Mouse (Mus musculus): ENCODE results near the gene 4930578G10Rik. TPM values are rescaled to one million over a fixed set of nuclear protein-coding genes. Genes with fewer than 3 reads are reported as not detected.
"Not testable (repeated sequence)": the region's sequence is repeated elsewhere in the genome, so short reads cannot be mapped to it uniquely, and the experiment has no call there.

The 4930578G10Rik gene
- not detected for polyA plus RNA-seq (2017; shearing (Covaris generic))

DNA sequence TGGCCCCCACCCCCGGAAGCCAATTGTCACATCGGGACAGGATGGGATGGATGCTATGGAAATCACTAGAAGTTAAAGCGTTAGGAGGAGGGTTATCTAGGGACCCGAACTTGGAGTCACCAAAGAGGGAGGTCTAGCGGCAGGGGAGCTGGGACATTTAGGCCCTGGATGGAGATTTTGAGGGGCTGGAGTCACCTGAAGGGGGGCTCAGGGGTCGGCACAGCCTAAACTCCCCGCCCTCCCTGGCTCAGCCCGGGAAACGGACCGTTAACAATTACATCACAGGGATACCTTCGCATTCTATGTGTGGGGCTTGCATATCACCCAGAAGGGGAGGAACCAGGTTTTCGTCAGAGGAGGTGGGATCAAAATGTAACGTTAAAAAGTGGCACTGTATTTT, at the start of gene 4930578G10Rik:
TSS of gene 4930578G10Rik (plus strand) at position 301 of the 400 bp plus-strand sequence.
- not testable (repeated sequence) for ATAC-seq

DNA sequence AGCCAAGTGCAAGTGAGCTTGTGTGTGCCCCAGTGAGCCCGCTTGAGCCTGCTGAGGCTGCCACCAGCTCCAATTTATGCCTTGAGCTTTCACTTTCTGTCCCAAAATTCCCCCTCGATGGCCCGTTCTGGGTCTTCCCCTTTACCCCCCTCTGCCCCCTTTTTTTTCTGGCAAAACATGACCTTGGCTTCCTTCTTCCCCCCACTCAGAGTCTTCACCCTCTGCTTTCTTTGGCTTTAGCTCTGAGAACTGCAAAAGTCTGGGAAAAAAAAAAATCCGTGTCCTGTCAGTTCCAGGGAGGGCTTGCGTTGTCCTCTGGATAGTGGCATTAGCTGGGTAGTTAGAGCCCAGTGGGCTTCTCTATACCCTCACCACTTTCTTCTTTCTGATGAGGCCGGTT, 21.1 kb downstream of the 4930578G10Rik start, which contains the start of gene Ccl19:
TSS of gene Ccl19 (minus strand) at position 101 of the 400 bp plus-strand sequence.
- ATAC-seq, result not testable (repeated sequence)

DNA sequence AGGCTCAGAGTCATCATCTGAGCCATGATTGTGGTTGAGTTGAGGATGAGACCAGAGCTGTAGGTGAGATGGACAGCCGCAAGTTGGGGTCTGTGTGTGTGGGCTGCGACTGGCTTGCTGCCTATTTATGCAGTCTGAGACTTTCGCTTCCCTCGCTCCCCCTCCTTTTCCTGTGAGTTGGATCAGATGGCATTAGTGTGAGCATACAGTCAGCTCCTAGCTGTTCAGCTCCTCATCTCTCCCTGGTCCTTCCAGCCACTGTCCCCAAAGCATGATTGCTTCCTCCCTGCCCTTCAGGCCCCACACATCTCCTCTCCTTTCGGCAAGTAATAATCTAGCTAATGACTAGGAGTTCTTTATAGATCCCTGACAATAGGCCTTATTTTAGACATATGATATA, 38.5 kb downstream of the 4930578G10Rik start, which contains the start of gene Ccl21a:
TSS of gene Ccl21a (minus strand) at position 101 of the 400 bp plus-strand sequence.
- not testable (repeated sequence) for ATAC-seq

DNA sequence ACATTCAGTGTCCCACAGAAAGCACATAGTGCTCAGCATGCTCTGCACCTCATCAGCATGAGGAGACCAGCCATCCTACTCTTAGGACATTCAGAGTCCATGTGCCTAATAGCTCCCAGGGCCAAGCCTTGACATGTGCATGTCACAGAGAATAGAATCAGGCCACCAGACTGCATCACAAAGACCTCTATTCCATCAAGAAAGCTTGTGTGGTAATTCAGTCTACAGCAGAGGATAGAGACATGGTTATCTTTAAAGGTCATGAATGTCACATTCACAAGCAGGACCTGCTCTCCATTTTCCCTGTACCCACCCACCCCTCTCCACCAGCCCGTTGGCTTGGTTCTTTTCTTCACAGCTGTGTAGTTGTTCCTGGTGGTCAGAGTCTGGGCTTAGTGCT, 118.4 kb downstream of the 4930578G10Rik start, which contains the start of gene Fam205a1:
TSS of gene Fam205a1 (minus strand) at position 101 of the 400 bp plus-strand sequence.
- not testable (repeated sequence) for ATAC-seq

DNA sequence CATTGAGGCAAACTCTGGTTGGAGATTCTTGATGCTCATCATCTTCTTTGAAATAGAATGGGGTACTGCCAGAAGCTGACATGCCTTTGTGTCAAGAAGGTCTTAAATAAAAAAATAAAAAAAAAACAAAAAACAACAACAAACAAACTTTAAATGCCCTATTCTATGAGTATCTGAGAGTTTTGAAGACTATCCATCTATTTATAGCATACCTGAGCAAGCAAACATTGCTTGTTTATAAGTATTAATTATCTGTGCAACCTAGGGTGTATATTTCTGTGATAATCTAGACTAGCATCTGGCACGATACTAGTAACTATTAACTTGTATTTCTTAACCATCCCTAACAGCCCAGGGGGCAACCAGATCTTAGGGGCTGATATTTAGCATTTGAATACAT, 121.3 kb downstream of the 4930578G10Rik start, which contains the start of gene Gm12394:
TSS of gene Gm12394 (minus strand) at position 101 of the 400 bp plus-strand sequence.
- not testable (repeated sequence) for ATAC-seq

DNA sequence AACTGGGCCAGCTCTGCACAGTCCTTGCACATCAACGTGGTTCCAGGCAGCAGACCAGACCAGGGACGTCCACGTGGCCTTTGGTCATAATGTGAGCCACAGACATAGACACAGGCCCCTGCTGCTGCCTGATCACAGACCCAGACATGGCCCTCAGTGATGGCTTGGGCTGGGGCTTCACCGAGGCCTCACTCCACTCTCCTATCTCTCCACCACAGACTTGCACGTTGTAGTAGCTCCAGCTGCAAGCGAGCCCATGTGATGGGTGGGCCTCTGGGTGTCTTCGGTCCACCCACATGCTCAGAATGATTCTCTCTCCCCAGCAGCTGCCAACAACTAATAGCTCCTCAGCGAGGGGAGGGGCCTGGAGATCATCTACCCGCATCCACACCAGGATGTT, 125.1 kb downstream of the 4930578G10Rik start:
- ATAC-seq, result not testable (repeated sequence)

DNA sequence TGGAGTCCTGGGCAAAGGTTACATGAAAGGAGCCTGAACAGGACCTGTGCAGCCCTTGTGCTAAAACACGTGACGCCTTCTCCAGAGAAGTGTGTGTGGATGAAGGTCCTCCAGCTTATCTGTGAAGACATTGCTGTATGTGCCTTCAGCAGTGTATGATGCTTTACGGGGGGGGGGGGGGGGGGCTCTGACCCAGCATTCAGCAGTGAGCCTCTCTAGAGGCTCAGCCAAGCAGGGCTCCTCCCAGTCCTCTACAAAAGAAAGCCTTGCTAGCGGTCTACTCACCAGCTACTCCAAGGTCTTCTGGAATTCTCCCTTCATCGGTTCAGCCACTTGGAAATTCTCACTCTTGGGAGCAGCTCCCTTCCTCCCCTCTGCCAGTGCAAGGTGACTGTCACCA, 128.1 kb downstream of the 4930578G10Rik start:
- not testable (repeated sequence) for ATAC-seq

DNA sequence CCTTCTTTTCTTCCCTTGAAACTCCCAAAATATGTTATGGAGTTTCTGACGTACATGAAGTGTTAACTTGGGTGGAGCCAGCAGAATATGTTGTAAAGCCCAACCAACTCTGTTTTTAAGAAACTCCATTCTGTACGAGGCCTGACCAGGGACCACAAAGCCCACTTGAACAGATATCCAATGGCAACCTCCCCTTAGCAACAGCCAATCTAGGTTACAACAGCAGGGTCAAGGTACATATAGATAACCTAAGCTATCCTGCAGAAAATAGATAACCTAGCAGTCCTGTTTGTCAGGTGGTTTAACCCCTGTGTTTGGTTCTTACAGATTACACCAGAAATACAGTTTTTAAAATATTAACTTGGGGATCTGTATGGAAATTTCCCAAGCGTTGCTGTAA, 132.0 kb downstream of the 4930578G10Rik start:
- no peak for ATAC-seq

DNA sequence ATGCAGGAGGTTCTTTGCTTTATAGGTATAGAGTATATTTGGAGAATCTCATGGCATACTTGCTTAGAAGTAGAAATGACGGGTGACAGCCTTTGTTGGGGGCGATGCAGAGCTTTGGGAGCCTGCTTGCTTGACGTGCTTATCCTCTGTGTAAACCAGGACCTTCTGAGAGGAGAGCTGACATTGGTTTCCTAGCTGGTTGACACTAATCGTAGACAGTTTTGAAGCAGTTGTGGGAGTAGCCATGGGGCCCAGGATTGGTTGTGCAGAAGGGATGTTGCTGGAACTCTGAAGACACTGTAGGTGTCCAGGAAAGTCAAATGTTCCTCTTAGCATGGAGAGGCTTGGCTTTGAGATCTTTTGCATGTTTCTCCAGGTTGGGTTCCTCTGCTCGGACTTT, 132.8 kb downstream of the 4930578G10Rik start:
- ATAC-seq, result no peak

DNA sequence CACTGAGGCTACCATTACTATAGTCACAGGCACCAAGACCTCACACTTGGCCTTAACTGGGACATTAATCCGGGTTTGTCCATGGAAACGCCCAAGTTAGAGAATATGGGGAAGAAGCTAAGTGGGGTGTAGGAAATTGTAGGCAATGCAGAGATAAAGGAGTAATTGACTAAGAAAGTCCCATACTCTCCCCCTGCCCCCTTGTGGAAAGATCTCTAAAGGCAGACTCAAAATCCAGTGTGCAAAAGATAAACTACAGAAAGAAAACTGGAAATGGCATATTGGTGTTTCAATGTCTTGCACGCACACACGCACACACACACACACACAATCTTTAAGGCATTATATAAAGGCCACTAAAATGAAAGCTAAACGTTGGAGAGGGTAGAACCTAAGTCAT, 135.4 kb downstream of the 4930578G10Rik start:
- ATAC-seq, result no peak

DNA sequence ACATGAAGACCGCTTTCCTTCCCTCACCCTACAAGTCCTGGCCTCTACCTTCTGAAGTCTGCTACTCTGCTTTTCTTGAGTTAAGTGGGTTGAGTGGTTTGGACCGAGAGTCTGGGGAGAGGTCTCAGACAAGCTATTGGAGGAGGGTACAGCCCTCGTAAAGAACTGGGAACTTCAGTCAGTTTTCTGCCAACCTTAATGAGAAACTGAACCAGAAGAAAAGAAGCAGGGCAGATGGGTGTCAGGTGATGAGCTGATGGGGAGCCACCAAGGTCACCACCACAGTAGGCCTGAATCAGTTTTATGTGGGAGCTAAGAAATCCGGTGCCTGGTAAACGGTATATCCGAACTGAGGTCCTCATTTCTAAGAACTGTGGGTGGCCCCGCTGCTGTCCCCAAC, 136.8 kb downstream of the 4930578G10Rik start:
- ATAC-seq, result no peak

DNA sequence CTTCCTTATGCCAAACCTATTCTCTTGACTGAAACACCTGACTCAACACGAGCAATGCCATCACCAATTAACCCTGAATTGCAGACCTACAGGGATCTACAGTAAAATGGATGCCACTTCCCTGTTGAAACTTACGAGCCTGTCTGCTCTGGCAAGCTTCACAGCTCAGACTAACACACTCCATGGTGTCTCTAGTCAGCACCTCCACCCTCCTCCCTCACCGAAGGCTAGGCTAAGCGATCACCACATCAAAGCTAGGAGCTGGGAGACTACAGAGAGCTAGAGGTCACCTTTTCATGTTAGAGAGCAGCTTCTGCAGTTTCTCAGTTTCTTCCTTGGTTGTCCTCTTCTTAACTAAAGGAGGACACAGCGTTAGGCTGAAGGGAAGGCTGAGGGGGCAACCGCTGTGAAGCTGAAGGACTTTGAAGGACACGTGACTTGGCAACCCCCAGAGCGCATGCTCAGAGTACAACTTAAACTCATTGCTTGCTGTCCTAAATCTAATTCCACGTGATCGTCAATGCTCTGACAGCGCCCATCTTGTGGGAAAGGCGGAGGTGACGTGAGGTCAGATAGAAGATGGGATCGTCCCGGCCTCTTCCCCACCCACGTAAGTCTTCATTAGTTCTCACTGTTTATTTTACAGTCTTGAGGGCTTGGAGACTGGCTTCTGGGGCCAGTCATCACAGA, 137.5 kb downstream of the 4930578G10Rik start:
- no peak for ATAC-seq

DNA sequence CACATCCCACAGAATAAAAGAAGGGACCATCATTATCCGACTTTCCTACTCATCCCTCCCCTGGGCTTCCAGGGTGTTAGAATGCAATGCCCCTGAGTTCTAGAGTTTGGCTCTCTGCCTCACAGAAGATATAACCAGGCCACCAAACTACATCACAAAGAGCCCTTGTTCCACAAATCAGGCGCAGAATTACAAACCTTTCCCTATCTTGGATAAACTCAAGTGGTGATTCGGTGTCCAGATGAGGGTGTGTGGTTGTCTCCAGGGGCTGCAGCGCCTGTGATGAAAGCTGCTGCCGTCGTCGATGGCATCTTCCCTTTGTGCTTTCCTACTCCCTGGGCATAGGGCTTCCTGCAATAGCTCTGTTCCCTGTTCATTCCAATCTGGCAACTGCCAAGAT, 138.8 kb downstream of the 4930578G10Rik start, which contains the start of gene Fam205c:
TSS of gene Fam205c (minus strand) at position 101 of the 400 bp plus-strand sequence.
- no peak for ATAC-seq

DNA sequence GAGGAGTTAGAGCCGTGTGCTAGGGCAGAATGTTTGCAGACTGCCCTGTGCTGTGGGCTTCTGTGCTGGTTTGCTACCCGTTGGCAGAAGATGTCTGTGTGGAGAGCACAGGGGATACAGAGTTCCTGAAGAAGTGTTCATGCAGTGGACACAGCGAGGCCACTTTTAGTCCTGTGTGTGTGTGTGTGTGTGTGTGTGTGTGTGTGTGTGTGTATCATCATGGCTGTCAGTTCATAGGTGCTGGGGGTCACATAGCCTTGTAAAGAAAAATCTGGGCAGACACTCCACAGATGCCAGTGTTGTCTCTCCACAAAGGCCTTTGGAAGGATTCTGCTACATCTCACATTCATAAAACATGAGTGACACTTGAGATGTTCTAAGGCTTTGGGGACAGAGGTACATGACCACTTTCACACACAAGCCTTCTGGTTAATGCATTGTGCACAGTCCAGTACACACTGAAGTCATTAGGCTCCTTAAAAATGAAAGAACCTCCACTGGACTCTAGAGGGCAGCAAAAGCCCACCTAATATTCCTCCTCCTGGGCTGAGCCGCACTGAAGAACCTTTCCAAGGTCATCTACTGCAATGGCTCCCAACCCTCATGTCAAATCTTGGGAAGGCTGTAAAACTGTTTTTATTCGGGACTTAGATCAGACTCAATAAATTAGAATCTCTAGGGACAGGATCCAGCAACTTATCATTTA, 141.4 kb downstream of the 4930578G10Rik start:
- ATAC-seq, result peak; percentile 78

DNA sequence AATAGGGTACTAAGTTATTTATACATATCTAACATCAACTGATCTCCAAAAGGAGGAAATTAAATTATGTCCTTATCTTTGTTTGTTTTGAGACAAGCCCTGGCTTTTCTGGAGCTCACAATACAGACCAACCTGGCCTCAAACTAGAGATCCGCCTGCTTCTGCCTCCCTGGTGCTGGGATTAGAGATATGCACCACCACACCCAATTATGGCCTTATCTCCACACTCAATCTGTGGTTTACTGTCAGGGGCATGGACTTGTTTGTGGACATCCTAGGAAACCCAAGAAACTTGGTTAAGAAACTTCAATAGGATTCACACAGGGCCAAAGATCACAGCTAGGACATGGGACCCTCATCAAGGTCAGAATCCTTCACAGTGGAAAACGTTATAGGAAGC, 142.3 kb downstream of the 4930578G10Rik start:
- ATAC-seq, result no peak

DNA sequence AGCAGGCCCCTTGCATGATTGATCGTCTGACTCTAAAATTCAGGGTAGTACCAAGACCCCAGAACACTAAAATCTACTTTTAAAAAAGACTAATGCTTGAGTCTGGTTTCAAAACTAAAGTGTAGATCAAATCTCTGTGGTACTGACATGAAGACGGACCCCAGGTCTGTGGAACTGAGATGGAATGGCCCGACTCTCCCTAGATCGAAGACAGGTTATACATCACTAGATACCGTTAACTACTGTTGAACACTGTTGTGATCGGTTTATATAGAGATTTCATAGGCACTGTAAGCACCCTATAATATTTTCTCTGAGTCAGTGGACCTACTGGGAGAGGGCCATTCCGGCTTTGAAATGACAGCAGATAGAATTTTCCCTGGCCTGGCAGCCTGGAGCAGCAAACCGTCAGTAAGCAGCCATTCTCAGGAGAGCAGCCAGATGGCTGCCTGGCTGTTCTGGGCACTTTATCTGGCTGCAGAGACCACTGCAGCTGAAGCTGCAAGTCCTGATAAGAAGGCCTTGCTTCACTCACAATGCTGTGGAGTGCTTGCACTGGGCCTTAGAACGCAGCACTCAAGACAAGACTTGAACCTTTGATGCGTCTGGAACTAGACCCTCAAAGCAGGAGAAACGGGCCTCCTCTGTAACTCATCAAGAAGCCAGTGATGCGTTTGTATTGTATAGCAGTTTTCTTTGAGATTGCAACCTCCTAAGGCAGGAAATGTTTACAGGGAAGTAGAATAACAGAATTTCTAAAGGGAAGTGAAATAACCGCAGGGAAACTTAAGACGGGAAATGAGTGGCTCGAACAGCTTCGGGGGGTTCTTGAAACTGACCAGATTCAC, 144.7 kb downstream of the 4930578G10Rik start:
- no peak for ATAC-seq

DNA sequence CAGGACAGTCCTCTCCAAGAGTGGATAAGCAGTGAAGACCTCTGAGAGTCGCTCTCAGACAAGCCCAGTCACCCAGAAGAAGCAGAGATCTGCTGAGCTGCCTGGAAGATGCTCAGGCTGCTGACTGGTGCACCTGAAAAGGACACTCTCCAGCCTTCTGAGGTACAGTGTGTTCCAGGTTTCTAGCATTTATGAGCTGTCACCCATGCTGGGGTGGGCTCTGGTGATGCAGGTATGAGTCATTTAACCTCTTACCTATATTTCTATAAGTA, 145.3 kb downstream of the 4930578G10Rik start:
- no peak for ATAC-seq

DNA sequence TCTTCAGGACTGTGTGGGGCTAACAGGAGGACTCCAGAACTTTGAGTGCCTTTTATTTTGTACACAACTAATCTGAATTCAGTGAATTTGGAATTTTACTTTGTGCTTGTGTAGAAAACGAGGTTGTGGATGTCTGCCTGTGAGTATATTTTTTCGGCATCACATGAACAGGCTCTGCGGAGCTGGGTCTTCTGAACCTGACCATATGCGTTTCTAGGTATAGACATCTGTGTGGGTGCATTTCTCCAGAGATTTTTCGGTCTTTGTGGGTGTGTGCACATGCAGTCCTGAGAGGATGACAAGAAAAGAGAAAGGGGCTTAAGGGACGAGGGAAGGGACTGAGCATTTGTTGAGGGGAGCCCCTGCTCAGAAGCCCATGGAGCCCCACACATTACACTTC, 151.6 kb downstream of the 4930578G10Rik start:
- ATAC-seq, result no peak

DNA sequence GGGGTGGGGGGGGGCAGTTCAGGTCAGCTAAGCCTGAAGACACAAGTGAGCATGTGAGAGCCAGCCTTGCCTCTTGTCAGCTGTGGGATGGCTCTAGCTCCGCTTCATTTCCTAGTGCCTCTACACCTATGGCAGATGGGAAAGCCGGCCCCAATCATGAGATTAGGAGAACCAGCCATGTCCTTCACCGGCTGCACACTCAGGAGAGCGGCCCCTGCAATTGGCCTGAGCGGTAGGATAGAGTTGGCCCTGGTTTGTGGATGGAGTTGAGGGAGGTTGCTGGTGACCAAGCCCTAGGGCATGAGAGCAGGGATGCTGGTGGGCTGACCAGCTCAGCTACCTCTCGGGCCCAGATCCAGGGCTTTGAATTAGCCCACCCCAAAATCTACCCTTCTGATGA, 153.5 kb downstream of the 4930578G10Rik start:
- no peak for ATAC-seq

DNA sequence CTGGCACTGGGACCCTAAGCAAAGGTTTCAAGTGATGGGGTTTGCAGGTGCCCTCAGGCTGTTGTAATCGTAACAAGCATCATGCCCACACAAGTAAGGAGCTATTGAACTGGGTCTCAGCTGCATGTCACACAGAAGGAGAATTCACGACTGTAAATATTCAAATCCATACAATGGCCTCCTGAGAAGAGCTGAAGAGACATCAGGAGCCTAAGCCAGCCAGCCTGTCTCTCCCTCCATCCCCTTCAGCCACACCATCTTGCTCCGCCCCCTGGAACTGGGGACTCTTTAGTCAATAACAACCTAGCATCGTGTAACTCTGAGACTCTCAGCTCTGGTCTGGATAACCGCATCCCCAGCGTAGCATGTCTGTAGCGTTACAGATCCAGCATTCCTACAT, 155.8 kb downstream of the 4930578G10Rik start:
- no peak for ATAC-seq

DNA sequence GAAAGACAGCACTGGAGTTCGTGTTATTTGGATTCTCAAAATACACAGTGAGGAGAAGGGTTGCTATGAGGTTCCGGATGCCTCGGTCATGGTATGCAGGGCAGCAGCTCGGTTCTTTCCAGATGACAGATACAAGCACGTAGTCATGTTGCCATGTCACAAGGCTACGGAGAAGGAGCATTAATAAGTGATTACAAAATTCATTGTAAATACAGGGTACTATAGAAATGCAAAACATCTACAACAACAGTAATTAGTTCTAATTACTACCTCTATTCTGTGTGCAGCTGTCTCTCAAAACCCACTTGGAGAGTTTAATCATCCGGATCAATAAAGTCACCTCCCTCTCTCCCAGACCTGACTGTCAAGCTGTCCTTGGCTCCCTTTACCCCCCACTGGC, 159.8 kb downstream of the 4930578G10Rik start:
- ATAC-seq, result no peak
